Mouse (Mus musculus) thymus, adult 2 months (tissue): Measurements from ENCODE around the gene Capn7.

Source experiments
- CTCF ChIP-seq: fragments of 200-500 bp; IDR thresholded peaks from 2 replicates; pipeline ENCODE4 v1.5.1; 2012; ENCODE audit warnings: mild to moderate bottlenecking, control low read depth, low read length, moderate library complexity, borderline replicate concordance; ENCODE audit not compliant: control insufficient read depth, poor library complexity, insufficient read depth; ENCODE audit errors: extremely low read depth
- POLR2A ChIP-seq: fragments of 200-500 bp; IDR thresholded peaks from 2 replicates; pipeline ENCODE4 v1.6.1; 2012; ENCODE audit warnings: mild to moderate bottlenecking, low read length, control low read depth, moderate library complexity; ENCODE audit not compliant: control insufficient read depth, poor library complexity, insufficient read depth; ENCODE audit errors: extremely low read depth

GRCm38 (mm10) chr14:31407208-31407607, 70.8 kb downstream of the Capn7 start:
- no peak for TF ChIP-seq POLR2A
- no peak for TF ChIP-seq CTCF
